Mouse (Mus musculus) mature B cell (primary cell): ENCODE results near the gene Hist1h4i.

Experiments used
- in situ Hi-C: fragments of 300-500 bp; cut with MboI; formaldehyde crosslinking; loops from 2 replicates; pipeline ENCODE4 v1.14.3; 2019

Hist1h4i gene

DNA sequence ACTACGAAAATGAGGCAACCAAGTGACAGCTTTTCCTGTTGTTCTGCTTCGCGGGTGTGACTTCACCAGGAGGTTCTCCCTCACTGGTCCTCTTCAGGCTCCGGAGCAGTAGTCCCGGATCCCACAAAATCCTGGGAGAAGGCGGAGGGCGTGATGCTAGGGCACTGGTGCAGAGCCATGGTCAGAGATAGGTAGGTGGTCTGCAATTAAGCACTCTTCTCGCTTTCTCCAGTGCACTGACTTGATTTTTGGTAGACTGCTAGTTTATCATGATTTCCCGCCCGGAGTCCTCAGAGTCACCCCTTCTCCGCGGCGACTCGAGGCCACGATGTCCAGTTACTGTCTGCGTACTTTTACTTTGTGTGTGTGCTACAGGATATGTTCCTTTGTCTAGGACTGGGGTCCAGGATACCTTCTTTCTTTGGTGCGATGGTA lies 26.7 kb downstream of the Hist1h4i start:
- in situ Hi-C loops = no loop called here

GRCm38 (mm10) chr13:22013716-22014115 lies 27.4 kb downstream of the Hist1h4i start:
- in situ Hi-C loops = no loop called here

- in situ Hi-C loops = no loop called here
Observed at GRCm38 (mm10) chr13:22009642-22010041, 31.5 kb downstream of the Hist1h4i start, which contains the start of gene Prss16. Gene Prss16, minus strand, starts transcription at chr13:22009742.

DNA sequence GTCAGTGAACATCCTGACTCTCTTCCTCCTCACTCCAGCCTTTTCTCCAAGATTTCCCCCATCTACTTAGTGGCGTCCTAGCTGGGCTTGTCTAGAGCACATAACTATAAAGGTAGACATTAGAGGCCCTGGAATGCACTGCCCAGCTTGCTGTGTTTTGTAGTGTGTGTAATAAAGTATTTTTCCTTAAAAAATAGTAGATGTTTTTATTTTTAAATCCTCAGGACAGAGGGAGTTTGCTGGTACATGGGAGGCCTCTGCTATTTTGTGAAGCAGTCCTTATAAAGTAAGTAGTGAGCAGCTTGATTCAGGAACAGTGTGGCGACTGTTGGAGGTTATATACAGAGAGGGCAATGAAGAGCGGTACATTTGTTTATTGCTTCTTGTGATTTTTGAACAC lies 32.5 kb downstream of the Hist1h4i start:
- in situ Hi-C loops = no loop called here

GRCm38 (mm10) chr13:22007872-22008271 lies 33.3 kb downstream of the Hist1h4i start:
- in situ Hi-C loops = no loop called here

- in situ Hi-C loops = no loop called here
Observed at GRCm38 (mm10) chr13:22007121-22007510, 34.0 kb downstream of the Hist1h4i start.

DNA sequence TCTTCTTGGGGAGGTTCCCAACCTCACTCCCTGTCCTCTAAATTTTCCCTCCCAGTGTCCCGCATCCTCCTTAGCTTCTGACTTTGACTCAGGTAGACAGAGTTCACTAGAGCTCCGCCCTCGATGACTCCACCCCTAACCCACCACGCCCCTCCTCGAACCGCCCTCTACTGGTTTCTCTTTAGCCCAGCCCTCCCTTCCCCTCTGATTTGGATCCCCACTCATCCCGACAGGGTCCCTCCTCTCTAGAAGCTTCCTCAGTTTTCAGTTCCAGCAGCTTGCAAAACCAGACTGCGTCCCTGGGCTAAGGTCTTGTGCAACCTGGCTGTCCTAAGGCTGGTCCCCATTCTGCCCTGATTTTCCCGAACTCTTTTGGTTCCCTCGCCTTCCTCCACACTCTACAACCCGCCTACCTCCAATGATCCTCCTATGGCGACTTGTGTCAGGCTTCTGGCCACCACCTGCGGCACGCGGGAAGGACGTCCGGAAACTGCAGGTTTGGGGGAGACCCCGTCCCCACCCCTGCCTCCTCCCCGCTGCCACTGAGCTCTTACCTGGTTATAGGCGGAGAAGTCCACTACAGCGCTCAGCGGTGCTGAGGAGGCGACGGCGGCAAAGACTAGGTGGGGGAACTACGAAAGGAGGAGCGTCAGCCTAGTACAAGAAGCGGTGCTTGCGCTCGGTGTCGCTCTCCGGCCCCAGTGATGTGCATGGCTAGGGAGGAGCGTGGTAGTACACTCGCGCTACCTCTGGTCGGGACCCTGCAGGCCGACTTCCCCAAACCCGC lies 34.6 kb downstream of the Hist1h4i start:
- in situ Hi-C loops = no loop called here

DNA sequence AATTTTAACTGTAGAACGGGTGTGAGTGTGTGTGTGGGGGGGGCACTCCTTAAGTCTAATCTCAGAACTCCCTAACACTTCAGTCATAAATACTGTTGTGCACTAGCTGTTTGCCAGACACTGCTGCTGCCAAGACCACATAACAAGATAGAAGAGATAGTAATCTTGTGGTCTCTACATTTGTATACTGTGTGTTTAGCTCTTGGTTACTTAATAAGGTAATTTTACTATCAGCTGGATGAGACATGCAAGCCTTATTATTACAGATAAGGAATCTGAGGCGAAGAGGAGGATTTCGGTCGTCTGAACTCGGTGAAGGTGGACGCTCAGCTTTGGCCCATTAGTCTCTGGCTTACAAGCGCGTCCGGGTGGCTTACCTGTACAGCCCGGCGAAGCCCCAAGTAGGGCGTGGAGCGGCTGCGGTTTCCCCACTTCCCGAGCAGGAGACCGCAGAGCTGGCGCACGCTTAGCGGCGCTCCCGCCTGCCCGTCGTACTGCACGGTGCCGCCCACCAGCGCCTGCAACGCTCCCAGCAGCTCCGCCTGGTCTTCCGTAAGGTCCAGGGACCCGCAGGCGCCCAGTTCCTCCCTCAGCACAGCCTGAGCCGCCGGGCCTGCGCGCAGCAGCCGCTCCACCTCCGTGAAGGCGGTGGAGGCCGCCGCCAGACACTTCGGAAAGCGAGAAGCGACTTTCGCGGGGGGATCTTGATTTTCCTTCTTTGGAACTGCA lies 35.4 kb downstream of the Hist1h4i start:
- in situ Hi-C loops = no loop called here

GRCm38 (mm10) chr13:22001823-22002222 lies 39.3 kb downstream of the Hist1h4i start:
- in situ Hi-C loops = no loop called here

DNA sequence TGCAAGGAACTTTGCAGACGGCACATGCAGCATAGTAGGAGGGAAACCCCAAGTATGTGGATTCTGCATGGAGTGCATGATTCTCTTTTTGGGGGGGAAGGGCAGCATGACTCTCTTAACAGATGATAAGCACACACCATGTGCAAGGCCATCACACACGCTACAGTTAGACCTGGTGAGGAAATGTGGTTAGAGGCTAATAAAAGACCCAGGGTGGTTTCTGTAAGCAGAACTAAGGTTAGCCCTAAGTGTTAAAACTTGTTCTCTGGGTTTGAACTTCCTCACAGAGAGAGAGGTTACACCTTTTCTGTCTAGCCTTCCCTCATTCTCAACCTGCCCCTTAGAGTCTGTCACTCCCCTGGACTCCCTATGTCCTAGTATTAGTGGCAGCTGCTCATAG lies 39.8 kb downstream of the Hist1h4i start:
- in situ Hi-C loops = no loop called here

- in situ Hi-C loops = no loop called here
Observed at GRCm38 (mm10) chr13:21999147-21999546, 42.0 kb downstream of the Hist1h4i start.

GRCm38 (mm10) chr13:21998412-21998811 lies 42.8 kb downstream of the Hist1h4i start:
- in situ Hi-C loops = no loop called here

DNA sequence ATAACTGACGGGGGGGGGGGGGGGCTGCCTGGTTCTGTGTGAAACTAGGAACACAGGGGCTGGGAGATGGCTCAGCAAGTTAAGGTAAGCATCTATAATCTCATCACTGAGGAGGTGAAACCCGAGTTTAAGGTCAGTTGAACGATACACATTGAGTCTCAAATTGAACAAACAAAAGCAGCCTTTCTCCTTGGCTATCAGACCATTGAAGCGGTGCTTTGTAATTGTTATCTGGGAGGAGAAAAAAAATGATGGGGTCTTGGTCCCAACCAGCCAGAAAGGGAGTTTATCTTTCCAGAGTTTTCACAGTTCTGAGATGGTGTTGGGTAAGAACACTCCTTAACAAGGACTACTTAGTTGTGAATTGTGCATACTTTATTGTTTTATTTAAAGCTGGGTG lies 43.3 kb downstream of the Hist1h4i start:
- in situ Hi-C loops = no loop called here

DNA sequence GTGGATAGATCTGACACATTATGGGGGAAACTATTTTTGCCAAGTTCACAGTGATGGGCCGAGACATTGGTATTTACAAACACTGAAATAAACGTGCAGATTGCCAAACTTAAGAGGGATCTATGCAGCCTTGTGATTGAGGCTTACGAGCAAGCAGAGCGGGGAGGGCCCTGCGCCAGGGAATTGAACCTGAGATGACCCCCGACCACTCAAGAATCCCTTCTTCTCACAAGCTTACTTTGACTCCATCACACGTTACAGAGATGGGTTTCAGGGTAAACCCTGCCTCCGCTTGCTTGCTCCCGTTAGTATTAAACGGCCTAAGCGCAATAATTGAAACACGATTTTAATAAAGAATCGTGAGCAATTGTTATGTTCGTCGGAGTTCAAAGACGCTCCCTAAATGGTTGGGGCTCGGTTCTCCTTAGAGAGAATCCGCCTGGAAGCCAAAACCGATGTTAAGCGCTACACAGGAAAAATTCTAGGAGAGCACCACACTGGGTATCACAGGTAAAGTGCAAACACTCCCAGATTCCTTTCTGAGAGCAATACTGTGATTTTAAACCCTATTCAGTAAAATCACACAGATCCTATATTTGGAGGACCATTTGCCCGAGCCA lies 43.9 kb downstream of the Hist1h4i start:
- in situ Hi-C loops = no loop called here

DNA sequence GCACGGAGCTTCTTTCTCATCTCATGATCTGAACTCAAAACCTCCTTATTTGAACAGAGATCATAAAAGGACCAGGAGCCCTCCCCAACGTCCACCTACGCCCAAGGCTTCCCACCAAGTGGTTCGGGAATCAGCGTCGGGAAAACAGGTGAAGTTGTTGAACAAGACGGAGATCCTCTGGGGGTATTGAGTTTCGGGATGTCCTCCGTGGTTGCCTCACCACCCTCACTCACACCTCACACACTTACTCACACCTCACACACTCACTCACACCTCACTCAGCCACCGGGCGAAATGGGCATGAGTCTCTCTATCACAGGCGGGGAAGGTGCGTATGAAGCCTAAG lies 44.3 kb downstream of the Hist1h4i start:
- in situ Hi-C loops = no loop called here

- in situ Hi-C loops = no loop called here
Observed at GRCm38 (mm10) chr13:21996101-21996839, 44.9 kb downstream of the Hist1h4i start.

DNA sequence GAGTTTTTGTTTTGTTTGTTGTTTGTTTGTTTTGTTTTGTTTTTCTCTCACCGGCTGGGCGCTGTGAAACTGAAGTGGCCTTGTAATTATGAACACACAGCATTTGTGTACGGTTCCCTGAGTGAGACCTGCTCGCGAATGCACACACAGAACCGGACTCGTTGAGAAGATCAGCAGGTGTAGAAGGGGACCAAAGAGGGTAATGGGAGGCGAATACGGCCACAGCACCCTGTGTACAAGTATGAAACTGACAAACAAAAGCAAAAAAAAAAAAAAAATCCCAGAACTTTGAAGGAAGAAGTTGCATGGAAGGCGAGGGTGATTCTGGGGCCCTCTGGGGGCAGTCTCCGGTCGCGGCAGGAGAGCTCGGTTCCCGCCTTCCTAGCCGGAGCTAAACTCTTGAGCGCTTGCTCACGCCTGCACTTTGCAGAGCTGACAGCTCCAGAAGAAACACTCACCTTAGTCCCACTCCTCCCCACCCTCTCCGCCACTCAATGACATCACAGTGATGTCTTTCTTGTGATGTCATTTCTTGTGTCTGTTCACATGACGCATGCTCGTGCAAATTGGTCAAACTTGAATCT lies 45.7 kb downstream of the Hist1h4i start:
- in situ Hi-C loops = no loop called here

- in situ Hi-C loops = no loop called here
Observed at GRCm38 (mm10) chr13:21994896-21995295, 46.3 kb downstream of the Hist1h4i start.

DNA sequence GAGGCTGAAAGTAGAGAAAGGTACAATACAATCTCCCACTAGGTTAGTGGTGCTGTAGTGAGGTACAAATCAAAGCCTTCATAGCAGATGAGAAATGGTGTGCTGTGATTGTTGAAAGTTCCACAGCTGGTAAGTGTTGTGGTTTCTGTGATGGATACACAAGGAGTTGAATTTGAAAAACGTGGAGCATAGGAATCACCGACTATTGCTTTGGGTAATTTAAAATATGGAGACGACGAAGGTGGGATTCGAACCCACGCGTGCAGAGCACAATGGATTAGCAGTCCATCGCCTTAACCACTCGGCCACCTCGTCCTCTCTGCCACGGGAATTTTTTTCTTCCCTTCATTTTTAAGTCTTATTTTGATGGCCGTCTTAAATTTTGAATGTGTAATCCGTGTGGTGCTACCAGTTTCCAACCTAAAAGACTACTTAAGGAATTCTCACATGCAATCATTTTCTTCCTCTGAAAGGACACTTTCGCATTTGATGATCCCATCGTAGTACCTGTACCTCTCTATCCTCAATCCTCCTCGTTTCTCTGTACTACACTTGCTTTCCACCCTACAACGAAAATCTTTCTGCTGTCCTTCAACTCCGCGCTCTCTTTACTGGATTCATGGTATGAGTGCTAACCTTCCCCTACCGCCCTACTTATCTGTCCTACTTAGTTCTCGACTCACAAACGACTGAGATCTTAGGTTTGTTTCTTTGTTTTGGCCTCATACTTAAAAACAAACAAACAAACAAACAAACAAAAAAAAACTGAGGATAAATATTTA lies 47.0 kb downstream of the Hist1h4i start:
- in situ Hi-C loops = no loop called here

GRCm38 (mm10) chr13:21992550-21992949 lies 48.6 kb downstream of the Hist1h4i start:
- in situ Hi-C loops = no loop called here
